Mouse (Mus musculus) midbrain, embryonic 11.5 days (tissue): ENCODE results near the gene Ccdc85b. TPM values are rescaled to one million over a fixed set of nuclear protein-coding genes. Genes with fewer than 3 reads are reported as not detected.
A peak's percentile ranks its signal among the peaks of the same experiment; 100 is the strongest.

Source experiments
- ATAC-seq: fragments of 200-750 bp; cut with Nextera tagmentation; 2 replicates; pipeline ENCODE4 v1.8.0; 2017; ENCODE audit warnings: moderate TSS enrichment, moderate library complexity; ENCODE audit not compliant: low FRiP score
- DNase-seq: peaks from one replicate; pipeline ENCODE4 v3.0.0; 2015; ENCODE audit warnings: low spot score; ENCODE audit errors: missing footprints
- H3K27ac ChIP-seq: fragments of 300-500 bp; sonication (generic); 2 replicates; pipeline ENCODE4 v1.5.1; 2014; ENCODE audit warnings: low read depth, low read length
- H3K27me3 ChIP-seq: fragments of 300-500 bp; sonication (generic); 2 replicates; pipeline ENCODE4 v1.6.1; 2014; ENCODE audit warnings: mild to moderate bottlenecking, low read length, moderate library complexity, mixed read lengths; ENCODE audit not compliant: control insufficient read depth, insufficient read depth
- H3K36me3 ChIP-seq: fragments of 300-500 bp; sonication (generic); 2 replicates; pipeline ENCODE4 v1.6.1; 2014; ENCODE audit warnings: mild to moderate bottlenecking, low read length, moderate library complexity, mixed read lengths; ENCODE audit not compliant: control insufficient read depth, insufficient read depth
- H3K4me1 ChIP-seq: fragments of 300-500 bp; sonication (generic); 2 replicates; pipeline ENCODE4 v1.6.1; 2014; ENCODE audit warnings: low read length; ENCODE audit not compliant: control insufficient read depth, insufficient read depth
- H3K4me2 ChIP-seq: fragments of 300-500 bp; sonication (generic); 2 replicates; pipeline ENCODE4 v1.6.1; 2014; ENCODE audit warnings: mild to moderate bottlenecking, moderate library complexity
- H3K4me3 ChIP-seq: fragments of 300-500 bp; sonication (generic); 2 replicates; pipeline ENCODE4 v1.5.1; 2014; ENCODE audit warnings: low read depth, low read length
- H3K9ac ChIP-seq: fragments of 300-500 bp; sonication (generic); 2 replicates; pipeline ENCODE4 v1.6.1; 2014; ENCODE audit warnings: low read length
- H3K9me3 ChIP-seq: fragments of 300-500 bp; sonication (generic); 2 replicates; pipeline ENCODE4 v1.6.1; 2016; ENCODE audit warnings: low read length; ENCODE audit not compliant: control insufficient read depth
- WGBS: fragments of 180-500 bp; shearing (Covaris S2); extraction: QIAGEN DNeasy Blood & Tissue Kit; methylation state at CpG from one replicate; pipeline ENCODE4 v1.1.7; 2014; 5-methylcytosine and 5-hydroxymethylcytosine counted together
- polyA plus RNA-seq: library from polyadenylated mRNA; unstranded; fragments of >200 nt; fragmentation: Nextera tagmentation; extraction: Ambion mirVana; gene quantifications from 2 replicates; pipeline ENCODE4 v1.2.1, GENCODE M21; 2014

The Ccdc85b gene
- polyA plus RNA-seq, 1 experiment from 2014 or later = 7.8 TPM

DNA sequence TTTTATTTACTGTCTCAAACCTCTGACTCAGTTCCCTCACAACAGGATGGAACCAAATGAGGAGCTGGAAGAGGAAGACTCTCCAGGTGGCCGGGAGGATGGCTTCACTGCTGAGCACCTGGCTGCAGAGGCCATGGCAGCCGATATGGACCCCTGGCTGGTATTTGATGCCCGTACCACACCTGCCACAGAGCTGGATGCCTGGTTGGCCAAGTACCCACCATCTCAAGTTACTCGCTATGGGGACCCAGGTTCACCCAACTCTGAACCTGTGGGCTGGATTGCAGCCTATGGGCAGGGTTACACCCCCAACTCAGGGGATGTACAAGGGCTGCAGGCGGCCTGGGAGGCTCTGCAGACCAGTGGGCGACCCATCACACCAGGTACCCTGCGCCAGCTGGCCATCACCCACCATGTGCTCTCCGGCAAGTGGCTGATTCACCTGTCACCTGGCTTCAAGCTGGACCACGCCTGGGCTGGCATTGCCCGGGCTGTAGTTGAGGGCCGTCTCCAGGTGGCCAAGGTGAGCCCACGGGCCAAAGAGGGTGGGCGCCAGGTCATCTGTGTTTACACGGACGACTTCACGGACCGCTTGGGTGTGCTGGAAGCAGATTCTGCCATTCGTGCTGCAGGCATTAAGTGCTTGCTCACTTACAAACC is 31.7 kb downstream of the Ccdc85b start:
- Histone ChIP-seq H3K4me1 (peaks cover 20% of the 10 kb centered on the region), H3K9me3 (no peaks in the 10 kb centered on the region), H3K27ac (no peak overlapping the region), H3K4me2 (peak overlapping the region; percentile 78), H3K4me3 (peak overlapping the region; percentile 85), H3K36me3 (0 out of 2 replicates have a peak, but pooled peaks cover 9% of the 10 kb centered on the region), H3K9ac (peak overlapping the region; percentile 91), H3K27me3 (no peaks in the 10 kb centered on the region)
- WGBS = 91% methylated on average over 18 of the region's 18 CpGs
- DNase-seq (peak; percentile 76), ATAC-seq (no peak)

GRCm38 (mm10) chr19:5424782-5425741 is 32.6 kb downstream of the Ccdc85b start, which contains the start of the genes Drap1 and AI837181:
Gene Drap1 (minus strand): TSS chr19:5424979.
Gene AI837181 (plus strand): TSS chr19:5425144.
- Histone ChIP-seq H3K4me2 (peak within 1 kb of the TSS; percentile 78), H3K9ac (peak within 1 kb of the TSS; percentile 91), H3K9me3 (no peaks in the 10 kb centered on the region), H3K4me3 (peak within 1 kb of the TSS; percentile 85), H3K27me3 (no peaks in the 10 kb centered on the region), H3K36me3 (0 out of 2 replicates have a peak, but pooled peaks cover 13% of the 10 kb centered on the region), H3K27ac (peak within 1 kb of the TSS; percentile 64), H3K4me1 (peaks cover 20% of the 10 kb centered on the region)
- peak; percentile 93 for ATAC-seq
- peak; percentile 99 for DNase-seq
- under 1% methylated on average over 67 of the region's 87 CpGs for WGBS

DNA sequence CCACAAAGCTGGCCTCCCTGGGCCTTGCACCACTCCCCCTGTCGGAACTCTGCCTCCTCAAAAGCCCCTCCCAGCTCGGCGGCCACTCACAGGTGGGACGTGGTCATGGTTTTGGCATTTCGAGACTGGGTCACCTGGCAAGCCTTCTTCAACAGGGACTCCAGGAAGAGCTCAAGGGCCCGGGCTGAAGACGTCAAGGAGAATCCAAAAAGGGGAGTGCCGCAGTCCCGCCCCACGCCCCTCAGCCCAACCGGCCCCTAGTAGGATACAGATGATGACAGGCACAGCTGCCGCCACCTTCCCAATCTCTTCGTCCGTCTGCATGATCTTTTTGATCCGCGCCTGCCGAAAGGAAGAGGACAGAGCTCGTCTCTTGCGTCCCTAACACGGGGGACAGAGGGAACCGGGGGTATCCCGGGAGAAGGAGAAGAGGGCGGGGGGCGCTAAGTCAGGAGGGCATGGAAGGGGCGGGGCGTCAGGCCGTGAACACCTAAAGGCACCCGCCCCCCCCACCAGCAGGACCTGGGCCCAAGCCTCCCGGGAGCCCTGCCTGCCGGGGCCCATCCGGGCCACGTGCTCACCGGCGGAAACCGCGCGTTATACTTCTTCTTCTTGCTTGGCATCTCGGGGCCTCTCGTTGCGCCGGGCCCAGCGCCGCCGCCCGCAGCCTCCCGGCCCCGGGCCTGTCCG is 33.5 kb downstream of the Ccdc85b start:
- H3K4me2 ChIP-seq = peak overlapping the region; percentile 78
- 0 out of 2 replicates have a peak, but pooled peaks cover 13% of the 10 kb centered on the region for H3K36me3 ChIP-seq
- H3K4me3 ChIP-seq = peak overlapping the region; percentile 85
- peak overlapping the region; percentile 91 for H3K9ac ChIP-seq
- H3K4me1 ChIP-seq = peaks cover 20% of the 10 kb centered on the region
- peak overlapping the region; percentile 64 for H3K27ac ChIP-seq
- no peaks in the 10 kb centered on the region for H3K27me3 ChIP-seq
- ATAC-seq (peak; percentile 68), DNase-seq (peak; percentile 96)
- WGBS = under 1% methylated on average over 31 of the region's 48 CpGs
- no peaks in the 10 kb centered on the region for H3K9me3 ChIP-seq

- no peak for DNase-seq
- ATAC-seq = no peak
- peak overlapping the region; percentile 85 for H3K4me3 ChIP-seq
- no peaks in the 10 kb centered on the region for H3K9me3 ChIP-seq
- H3K27ac ChIP-seq = no peak overlapping the region
- H3K27me3 ChIP-seq = no peaks in the 10 kb centered on the region
- H3K4me1 ChIP-seq = peaks cover 20% of the 10 kb centered on the region
- peak overlapping the region; percentile 91 for H3K9ac ChIP-seq
- peak overlapping the region; percentile 78 for H3K4me2 ChIP-seq
- H3K36me3 ChIP-seq = 0 out of 2 replicates have a peak, but pooled peaks cover 13% of the 10 kb centered on the region
- 68% methylated on average over 12 of the region's 12 CpGs for WGBS
Observed at GRCm38 (mm10) chr19:5423561-5423960, 34.1 kb downstream of the Ccdc85b start.

- Histone ChIP-seq H3K27me3 (no peaks in the 10 kb centered on the region), H3K9ac (no peak overlapping the region; the same call in 1 of the 2 replicates), H3K4me3 (no peak overlapping the region), H3K4me1 (peaks cover 20% of the 10 kb centered on the region), H3K9me3 (no peaks in the 10 kb centered on the region), H3K27ac (no peak overlapping the region), H3K4me2 (no peak overlapping the region), H3K36me3 (0 out of 2 replicates have a peak, but pooled peaks cover 13% of the 10 kb centered on the region)
- ATAC-seq (no peak), DNase-seq (peak; percentile 66)
- 71% methylated on average over 9 of the region's 9 CpGs for WGBS
Observed at GRCm38 (mm10) chr19:5422895-5423443, 34.7 kb downstream of the Ccdc85b start.

GRCm38 (mm10) chr19:5422267-5422666 is 35.4 kb downstream of the Ccdc85b start:
- DNase-seq = peak; percentile 66
- H3K4me3 ChIP-seq = no peak overlapping the region
- H3K9ac ChIP-seq = no peak overlapping the region

GRCm38 (mm10) chr19:5421784-5422183 is 35.9 kb downstream of the Ccdc85b start:
- no peak overlapping the region for H3K4me3 ChIP-seq
- peaks cover 20% of the 10 kb centered on the region for H3K4me1 ChIP-seq
- no peak overlapping the region for H3K4me2 ChIP-seq
- WGBS = 92% methylated on average over 5 of the region's 5 CpGs
- H3K27me3 ChIP-seq = no peaks in the 10 kb centered on the region
- H3K27ac ChIP-seq = no peak overlapping the region
- no peaks in the 10 kb centered on the region for H3K9me3 ChIP-seq
- 0 out of 2 replicates have a peak, but pooled peaks cover 11% of the 10 kb centered on the region for H3K36me3 ChIP-seq
- no peak overlapping the region for H3K9ac ChIP-seq
- ATAC-seq = no peak
- no peak for DNase-seq

More at GRCm38 (mm10) chr19:5422267-5422666, 35.4 kb downstream of the Ccdc85b start:
- H3K9me3 ChIP-seq = no peaks in the 10 kb centered on the region
- H3K36me3 ChIP-seq = 0 out of 2 replicates have a peak, but pooled peaks cover 13% of the 10 kb centered on the region
- ATAC-seq = no peak
- no peak overlapping the region for H3K4me2 ChIP-seq
- 85% methylated on average over 10 of the region's 10 CpGs for WGBS
- H3K27ac ChIP-seq = no peak overlapping the region
- H3K4me1 ChIP-seq = peaks cover 20% of the 10 kb centered on the region
- H3K27me3 ChIP-seq = no peaks in the 10 kb centered on the region

DNA sequence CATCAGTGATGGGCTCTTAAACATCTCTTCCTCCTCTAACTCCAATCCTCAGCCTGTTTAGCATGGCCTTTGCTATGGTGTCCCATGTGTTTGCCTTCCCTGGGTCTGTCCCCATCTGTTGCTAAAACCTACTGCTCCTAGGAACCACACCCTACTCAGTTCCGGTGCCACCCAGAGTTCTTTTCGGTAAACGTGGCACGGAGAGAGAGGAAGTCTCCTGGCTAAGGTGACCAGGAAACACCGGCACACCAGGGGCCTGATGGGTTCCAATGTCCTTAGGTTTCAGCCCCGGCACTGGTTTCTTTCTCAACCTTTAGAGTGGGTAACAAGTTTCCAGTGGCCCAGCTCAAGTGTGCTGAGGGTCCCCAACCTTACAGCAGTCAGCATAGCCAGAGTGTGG is 37.1 kb downstream of the Ccdc85b start:
- no peak for ATAC-seq
- no peaks in the 10 kb centered on the region for H3K9me3 ChIP-seq
- H3K36me3 ChIP-seq = 0 out of 2 replicates have a peak, but pooled peaks cover 8% of the 10 kb centered on the region
- DNase-seq = no peak
- no peak overlapping the region for H3K9ac ChIP-seq
- no peak overlapping the region for H3K27ac ChIP-seq
- WGBS = 92% methylated on average over 6 of the region's 6 CpGs
- H3K4me2 ChIP-seq = no peak overlapping the region
- H3K4me1 ChIP-seq = peaks cover 12% of the 10 kb centered on the region
- no peak overlapping the region for H3K4me3 ChIP-seq
- H3K27me3 ChIP-seq = no peaks in the 10 kb centered on the region
